Mouse (Mus musculus): ENCODE results near the gene Shpk.

The Shpk gene

DNA sequence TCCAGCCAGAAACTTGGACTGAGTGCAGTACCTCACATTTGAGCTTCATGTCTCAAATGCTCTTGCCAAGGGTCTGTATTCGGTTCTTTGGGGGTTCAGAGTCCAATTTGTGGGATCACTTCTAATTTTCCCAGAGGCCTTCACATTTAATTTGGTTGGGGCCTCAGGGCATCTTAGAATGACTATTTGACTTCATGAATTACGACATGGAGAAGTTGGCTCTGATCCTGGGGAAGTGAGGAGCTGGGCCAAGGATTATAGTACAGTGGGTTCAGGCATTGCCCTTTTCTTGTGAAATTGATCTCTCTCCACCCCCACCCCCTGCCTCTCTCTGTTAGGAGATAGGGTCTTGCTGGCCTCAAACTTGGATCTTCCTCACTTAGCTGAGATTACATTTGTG, 1.8 kb downstream of the Shpk start:
- DNase-seq = no peak

DNA sequence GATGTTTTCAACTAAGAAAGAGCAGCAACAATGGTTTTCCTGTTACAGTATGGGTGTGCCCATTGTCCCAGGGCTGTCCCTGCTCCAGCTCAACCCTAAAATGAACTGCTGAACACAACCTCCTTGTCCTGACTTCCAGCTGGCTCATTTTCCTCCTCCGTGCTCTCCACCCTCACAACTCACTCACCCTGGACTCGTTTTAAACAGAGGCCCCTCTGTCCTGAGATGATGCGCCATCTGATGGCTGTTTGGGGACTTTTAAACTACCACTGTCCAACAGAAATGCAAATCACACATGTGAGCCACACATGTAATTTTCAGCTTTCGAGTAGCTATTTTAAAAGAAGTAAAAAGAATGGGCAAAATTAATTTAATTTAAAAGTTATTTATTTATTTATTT, 2.3 kb downstream of the Shpk start:
- no peak for DNase-seq

DNA sequence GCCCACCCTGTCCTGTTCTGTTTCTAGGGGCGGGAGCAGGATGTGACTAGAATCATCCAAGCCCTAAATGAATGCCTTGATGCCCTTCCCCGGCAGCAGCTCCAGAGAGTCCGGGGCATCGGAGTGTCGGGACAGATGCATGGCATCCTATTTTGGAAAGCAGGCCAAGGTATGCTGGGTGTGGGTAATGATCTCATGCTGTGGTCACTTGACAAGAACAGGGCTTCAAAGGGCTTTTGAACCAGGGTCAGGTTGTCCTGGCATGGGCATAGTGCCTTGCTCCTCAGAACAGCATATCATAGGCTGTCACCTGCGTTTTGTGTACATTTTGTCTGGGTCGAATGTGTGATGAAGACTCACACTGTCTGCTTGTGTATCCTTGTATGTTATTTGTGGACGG, 4.6 kb downstream of the Shpk start:
- DNase-seq = no peak

DNA sequence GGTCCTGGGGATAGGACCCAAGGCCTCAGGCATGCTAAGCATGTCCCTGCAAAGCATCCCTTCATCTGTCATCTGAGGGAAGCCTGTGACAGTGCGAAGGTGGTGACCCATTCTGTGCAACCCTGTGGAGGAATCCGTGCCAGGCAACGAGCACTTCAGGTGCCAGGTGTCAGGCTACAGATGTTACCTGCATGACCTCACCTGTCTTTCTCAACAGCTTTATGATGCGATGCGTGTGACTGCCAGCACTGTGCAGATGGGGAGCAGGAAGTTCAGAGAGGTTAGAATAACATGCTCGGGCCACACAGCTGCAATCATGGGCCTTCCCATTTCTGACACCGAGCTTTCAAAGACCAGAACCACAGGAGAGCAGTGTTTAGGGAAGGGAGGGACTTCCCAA, 5.9 kb downstream of the Shpk start:
- DNase-seq = no peak

DNA sequence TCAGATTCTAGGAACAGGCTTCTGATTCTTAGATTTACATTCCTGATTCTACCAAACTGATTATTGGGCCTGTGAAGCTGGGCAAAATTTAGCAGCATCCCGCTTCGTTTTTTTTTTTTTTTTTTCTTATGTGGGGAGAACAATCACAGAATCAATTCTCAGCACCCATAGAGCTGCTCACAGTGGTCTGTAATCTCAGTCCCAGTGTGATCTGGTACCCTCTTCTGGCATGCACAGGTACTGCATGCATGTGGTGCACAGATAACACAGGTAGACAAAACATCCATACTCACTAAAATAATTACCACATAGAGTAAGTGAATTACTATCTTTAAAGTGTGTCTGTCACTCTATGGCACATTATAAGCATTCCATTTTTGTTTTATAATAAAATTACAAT, 8.4 kb downstream of the Shpk start:
- DNase-seq = no peak

DNA sequence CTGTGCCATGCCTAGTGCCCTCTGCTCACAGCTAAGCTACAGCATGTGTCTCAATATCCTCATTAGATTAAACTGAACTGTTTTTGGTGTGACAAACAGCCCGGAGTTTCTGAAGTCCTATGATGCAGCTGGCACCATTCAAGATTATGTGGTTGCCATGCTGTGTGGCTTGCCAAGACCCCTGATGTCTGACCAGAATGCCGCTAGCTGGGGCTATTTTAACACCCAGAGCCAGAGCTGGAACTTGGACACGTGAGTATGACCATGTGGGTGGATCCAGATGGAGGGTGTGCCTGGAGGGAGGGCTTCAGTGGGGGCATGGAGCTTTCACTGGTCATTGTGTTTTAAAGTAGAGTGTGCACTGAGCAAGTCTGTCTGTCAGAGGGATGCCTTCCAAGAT, 14.7 kb downstream of the Shpk start:
- DNase-seq = no peak

DNA sequence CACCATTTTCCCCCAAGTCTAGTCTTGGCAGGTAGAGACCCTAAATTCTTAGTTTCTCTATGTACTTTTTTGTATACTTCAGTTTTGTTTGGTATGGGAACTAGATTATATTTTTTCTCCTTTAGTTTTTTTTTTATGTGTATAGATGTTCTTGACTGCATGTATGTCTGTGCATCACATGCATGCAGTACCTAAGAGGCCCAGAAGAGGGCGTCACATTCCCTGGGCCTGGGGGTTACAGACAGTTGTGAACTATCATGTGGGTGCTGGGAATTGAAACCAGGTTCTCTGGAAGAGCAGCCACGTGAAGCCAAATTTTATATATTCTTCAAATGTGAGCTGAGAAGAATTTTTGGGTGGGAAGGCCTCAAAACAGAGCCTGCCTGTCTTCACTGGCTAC, 20.4 kb downstream of the Shpk start:
- DNase-seq = no peak

DNA sequence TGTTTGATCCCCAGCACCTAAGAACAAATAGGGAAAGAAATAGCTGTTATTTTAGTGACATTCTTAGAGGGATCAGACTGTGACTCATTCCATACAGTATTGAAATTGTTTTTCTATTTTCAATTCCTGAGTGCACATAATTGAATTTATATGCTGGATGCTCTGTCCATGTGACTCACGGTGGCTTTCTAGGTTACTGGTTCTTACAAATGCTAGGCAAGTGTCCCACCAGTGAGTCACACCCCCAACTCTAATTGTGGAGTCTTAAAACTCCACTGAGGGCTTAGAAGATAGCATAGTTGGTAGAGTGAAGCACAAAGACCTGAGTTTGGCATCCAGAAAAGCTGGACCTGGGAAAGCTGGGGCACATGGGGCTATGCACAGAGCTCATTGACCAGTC, 21.4 kb downstream of the Shpk start:
- no peak for DNase-seq

DNA sequence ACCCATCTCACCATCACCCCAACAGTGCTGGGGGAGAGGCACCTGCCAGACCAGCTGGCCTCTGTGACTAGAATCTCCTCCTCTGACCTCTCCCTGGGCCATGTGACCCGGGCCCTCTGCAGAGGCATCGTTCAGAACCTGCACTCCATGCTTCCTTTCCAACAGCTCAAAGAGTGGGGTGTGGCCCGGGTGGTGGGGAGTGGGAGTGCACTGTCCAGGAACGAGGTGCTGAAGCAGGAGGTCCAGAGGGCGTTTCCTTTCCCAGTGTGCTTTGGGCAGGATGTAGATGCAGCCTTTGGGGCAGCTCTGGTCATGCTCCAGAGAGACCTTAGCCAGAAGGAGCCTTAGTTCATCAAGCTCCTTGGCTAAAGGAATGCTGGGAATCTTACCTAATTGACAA, 23.6 kb downstream of the Shpk start:
- DNase-seq = no peak

DNA sequence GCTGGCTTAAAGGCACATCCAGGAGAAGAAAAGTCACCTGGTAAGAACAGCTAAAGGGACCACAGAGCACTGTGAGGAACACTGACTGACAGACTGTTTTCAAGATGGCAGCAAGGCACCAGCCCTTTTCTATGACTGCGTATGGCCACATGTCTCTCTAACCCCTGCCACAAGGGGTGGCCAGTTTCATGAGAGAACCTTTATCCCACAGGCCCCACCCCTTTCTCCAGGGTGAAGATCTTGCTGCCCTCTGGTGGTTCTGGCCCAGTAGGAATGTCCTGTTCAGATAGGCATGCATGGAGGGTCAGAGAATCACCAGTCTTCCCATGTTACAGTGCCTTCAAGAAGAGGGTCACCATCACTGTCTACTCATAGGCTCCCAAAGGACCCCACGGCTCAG, 24.7 kb downstream of the Shpk start:
- no peak for DNase-seq

DNA sequence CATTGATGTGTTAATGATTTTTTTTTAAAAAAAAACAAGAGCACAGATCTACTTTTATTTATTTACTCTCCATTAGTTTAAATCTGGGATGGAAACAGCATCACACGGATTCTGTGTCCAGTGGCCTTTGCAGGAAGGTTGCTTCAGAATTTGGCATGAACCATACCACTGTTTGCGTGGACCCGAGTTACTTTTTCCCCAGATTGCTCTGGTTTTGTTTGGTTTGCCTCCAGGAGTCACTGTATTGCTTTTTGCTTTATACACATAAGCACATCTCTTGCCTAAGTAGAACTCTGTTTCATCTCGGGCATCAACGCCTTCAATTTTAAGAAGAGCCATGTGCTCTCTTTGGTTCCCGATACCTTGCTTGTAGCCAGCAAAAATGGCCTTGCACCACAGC, 26.6 kb downstream of the Shpk start:
- DNase-seq = no peak

DNA sequence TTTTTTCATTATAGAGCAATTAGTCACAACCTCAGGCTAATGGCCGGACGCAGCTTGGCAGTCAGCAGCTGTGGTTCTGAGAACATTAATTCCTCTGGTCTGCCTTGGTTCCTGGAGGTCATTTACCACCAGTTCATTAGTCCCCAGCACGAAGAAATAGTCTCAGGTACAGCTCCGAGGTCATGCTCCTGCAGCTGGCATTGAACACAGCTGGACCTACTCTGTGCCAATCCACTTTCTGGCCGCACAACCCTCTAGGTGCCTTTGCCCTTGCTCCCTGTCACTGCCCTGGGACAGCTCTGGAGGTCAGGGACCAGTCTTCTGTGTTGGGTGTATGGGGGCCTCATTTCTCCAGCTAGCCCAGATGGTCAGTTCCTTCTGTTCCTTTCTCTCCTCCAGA, 29.6 kb downstream of the Shpk start:
- no peak for DNase-seq

DNA sequence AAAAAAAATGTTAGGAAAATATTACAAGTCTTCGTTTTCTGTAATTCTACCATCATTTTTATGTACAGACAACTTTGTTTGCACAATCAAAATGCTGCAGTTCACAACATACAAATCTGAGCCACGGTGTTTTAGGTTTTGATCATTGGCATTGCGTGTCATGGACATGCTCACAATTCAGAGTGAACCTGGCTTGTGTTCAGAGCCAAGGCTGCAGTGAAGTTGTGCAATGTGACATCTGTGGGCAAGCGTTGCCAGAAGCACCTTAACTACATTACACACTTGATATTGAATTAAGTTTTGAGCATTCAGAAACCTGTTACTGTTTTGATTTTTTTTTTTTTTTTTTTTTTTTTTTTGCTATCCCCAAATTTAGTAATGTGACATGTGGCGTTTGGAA, 30.8 kb downstream of the Shpk start:
- no peak for DNase-seq

DNA sequence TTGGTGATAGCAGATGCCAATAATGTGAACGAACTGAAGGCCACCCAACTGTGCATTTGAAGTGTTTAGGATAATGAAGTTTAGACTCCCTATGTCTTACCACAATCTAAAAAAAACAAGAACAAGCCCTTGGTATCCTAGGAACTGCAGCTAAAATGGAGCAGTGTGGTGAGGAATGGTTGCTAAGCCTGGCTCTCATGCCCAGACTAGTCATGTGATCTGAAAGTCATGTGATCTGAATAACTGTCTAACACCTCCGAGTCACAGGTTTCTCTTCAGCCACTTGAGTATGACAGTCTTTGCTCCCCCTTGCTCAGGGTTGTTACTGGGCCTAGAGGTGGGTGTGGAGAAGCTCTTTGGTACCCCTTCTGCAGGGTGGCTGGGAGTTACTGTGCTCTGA, 33.3 kb downstream of the Shpk start:
- DNase-seq = no peak

DNA sequence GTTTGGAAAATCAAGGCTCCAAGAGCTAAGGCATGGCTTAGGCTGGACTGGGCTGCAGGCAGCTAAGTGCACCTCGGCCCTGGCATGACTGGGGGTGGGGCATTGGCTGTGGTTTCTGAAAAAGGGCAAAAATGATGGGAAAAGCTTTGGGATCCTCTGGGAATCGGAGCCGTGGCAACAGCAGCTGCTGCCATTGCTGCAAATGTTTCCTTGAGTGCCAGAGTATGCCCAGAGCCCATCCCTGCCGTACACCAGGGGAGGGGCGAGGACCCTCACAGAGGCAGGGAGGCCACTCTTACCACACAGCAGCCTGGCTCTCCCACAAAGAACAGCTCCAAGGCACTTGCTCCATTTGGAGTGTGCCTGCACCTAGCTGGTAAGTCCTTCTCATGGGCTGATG, 34.7 kb downstream of the Shpk start, which contains the start of gene Trpv1:
Gene Trpv1, plus strand, starts transcription at position 301 of the 400 bp plus-strand sequence.
- no peak for DNase-seq

DNA sequence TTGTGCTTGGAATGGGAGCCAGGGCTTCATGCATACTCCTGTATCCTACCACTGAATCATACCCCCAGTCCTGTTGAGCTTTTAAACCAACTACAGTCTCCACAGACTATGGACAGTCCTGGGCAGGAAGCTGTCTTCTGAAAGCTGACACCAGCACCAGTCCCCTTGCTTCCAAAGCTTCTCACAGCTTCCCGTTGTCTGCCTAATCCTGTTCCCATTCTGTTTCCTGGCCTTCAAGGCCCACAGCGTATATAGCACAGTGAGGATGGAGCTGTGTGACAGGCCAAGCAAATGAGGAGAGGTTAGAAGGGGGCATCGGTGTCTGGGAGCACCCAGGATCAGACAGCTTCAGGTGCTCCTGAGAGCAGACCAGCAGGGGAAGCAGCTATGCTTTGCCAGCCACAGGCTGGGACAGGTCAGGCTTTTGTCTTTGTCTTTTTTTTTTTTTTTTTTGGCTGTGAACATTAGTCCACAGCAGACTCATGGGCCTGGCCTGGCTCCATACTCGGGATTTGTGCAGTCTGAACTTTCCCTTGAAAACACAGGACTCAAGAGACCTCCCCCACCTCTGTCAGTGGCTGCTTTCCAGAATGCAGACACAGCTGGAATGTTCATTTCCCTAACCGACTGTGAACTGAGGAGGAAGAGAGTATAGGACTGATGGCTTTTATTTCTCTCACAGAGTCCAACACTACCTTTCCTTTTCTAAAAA, 36.9 kb downstream of the Shpk start:
- no peak for DNase-seq

DNA sequence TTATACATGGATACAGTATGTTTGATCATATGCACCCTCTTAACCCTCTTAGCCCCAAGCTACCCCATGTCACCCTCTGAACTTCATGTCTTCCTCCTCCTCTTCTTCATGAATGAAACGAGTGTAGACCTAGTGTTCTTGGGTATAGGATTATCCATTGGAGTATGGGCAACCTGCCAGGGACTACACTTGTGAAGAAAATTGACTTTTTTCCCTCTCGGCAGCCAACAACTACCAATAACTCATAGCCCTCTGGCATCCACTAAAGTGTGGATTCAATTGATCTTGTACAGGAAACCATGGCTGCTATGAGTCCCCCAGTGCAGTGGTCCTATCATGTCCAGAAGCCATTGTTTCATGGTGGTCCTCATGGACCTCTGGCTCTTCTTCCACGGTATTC, 37.5 kb downstream of the Shpk start:
- DNase-seq = no peak

DNA sequence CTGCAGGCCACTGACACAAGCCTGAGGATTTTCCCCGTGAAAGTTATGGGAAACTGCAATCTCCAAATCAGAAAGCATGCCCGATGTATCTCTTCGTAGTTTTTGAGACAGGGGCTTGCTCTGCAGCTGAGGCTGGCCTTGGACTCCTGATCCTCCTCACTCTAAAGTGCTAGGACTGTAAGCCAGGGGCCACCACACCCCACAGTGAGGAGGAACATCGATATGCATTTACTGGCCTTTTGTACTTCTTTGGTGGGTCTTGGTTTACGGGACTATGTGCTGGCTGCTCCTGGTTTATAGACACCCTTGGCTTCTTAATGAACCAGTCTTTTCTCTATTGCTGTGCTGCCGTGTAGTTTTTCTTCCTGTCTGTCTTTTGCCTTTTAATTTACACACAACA, 42.9 kb downstream of the Shpk start:
- DNase-seq = no peak

DNA sequence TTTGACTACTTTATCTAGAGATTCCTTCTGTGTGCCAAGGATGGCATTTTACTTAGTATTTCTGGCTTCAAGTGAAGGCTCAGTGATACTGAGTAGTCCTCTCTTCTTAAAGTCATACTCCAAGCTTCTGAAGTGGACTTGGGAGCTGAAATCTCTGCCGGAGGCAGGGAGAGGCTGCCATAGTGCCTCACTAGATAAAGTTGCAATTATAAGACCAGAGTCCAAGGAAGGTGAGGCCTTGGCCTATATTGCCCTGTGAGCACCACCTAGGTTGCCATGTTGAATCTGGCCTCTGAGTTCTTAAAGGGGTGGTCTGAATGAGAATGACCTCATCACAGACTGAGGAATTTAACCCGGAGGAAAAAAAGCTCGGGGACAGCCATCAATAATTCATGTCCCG, 43.5 kb downstream of the Shpk start:
- no peak for DNase-seq

DNA sequence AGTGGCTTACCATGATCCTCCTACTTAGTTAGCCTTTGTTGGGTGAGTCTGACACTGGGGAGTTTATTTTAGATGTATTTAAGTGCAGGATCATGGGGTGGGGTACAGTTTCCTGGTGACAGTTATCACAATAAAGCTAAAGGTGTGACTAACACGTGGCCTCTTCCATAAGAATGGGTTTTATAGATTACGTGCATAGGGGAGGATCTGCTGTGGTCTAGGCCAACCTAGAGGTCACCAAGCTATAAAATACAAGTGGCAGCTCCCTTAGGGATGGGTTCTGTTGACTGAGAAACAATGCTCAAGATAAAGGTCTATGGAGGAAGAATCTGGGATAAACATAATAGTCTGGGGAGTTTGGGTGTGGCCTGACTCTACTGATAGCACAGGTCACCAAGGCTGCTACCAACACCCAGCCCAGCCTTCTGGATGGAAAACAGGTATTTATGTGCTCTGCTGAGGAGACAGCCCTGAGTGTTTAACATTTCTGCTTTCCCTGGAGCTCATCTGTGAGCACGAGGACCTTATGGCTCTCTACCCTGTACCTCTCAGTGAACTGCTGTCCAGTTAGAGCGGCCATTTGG, 58.2 kb downstream of the Shpk start:
- DNase-seq = no peak

DNA sequence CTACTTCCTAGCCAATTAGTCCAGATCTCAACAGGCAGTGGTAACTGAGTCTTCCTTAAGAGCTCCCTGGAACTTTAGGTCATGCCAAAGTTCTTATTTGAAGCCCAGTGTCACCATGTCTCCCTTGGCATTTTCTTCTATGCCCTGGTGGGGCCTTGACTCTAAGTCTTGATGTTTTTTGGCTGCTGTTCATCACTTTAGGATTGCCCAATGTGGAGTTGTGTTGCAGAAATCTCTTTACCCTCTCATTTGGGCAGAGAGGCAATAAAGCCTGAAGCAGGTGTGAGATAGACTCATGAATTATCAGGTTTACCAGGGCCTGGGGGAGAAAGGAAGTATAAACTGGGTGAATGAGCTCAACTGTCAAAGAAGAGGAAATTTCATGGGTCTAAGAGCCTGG, 59.4 kb downstream of the Shpk start:
- no peak for DNase-seq

DNA sequence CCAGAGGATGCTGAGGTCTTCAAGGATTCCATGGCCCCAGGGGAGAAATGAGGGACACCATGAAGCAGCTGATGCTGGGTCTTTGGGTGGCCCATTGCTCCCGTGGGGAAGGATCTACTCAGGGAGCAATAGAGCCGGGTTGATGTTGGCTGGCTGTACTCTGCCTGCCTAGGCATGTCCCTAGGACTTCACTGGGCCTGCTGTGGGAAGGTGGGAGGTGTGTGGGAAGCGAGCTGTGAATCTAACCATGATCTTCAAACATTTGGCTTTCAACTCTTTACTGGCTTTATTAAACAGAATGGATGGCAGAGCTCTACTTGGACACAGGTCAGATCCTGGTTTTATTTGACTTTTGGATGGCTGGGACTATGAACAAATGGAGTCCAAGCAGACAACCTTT, 61.2 kb downstream of the Shpk start:
- DNase-seq = no peak

DNA sequence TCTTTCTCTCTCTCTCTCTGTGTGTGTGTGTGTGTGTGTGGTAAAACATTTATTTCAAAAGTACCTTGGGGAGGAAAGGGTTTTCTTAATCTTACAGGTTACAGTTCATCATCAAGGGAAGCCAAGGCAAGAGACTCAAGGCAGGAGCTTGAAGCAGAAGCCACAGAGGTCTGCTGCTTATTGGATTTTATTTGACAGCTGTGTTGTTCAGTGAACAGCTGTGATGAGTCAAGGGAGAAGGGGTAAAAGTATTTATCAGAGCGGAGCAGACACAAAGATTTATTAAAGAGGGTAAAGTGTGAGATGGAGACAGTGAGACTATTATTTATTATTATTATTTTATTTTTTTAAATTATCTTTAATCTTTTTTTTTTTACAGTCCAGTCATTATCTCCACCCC, 62.1 kb downstream of the Shpk start:
- no peak for DNase-seq

DNA sequence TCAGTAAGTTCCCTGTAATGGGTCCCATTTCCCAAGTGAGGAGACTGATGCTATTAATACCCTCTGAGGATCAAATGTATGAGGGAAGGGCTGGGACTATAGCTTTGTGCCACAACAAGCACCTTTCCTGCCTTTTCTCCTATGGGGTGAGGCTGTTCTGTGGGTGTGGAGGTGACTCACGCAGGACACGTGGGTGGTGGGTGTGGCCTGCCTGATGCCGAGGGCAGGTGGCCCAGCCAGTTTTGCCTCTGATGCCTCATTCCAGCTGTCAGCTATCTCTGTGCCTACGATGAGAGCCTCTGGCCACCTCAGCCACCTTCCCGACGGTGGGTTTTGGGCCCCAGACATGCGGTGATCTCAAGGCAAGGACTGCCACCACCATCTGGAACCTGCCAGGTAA, 68.0 kb downstream of the Shpk start, which contains the start of gene Trpv3:
Gene Trpv3, plus strand, starts transcription at position 122 of the 400 bp plus-strand sequence.
- DNase-seq = no peak

All from thymus, adult 18-20 months (tissue).